Mouse (Mus musculus): ENCODE measurements around the gene Crocc2. TPM values are rescaled to one million over a fixed set of nuclear protein-coding genes. Genes with fewer than 3 reads are reported as not detected.

Crocc2 gene
- total and polyA plus RNA-seq, 3 experiments, result 0.09 to 0.35 TPM; not detected in 1

- Histone ChIP-seq H3K36me3 (ENCODE audit: control insufficient read depth, insufficient read depth, low read length) (no peaks in the 10 kb centered on the region), H3K4me1 (ENCODE audit: control insufficient read depth, insufficient read depth, low read length) (no peaks in the 10 kb centered on the region), H3K9ac (ENCODE audit: low read depth, low read length) (no peak overlapping the region), H3K79me2 (replicated peaks; ENCODE audit: control insufficient read depth, insufficient read depth, low read length) (no peaks in the 10 kb centered on the region), H3K4me3 (no peak overlapping the region), H3K27me3 (ENCODE audit: control insufficient read depth, insufficient read depth, low read length) (no peaks in the 10 kb centered on the region), H3K27ac (no peak overlapping the region)
- 55% methylated on average over 2 of the region's 2 CpGs for WGBS
- intact Hi-C loops (cut with DNase I), result no loop called here
- no peak for DNase-seq
- TF ChIP-seq EP300 (IDR thresholded peaks at IDR 0.05; ENCODE audit: insufficient read depth, low read depth, low read length) (no peak), POLR2A (IDR thresholded peaks at IDR 0.05; ENCODE audit: insufficient read depth, low read depth, low read length) (no peak), CTCF (IDR thresholded peaks at IDR 0.05) (no peak)
These were observed 84.1 kb downstream of the Crocc2 start for GRCm38 (mm10) chr1:93252586-93252985.

GRCm38 (mm10) chr1:93255761-93256160 is 87.2 kb downstream of the Crocc2 start:
- intact Hi-C loops (cut with DNase I), result no loop called here
- no peaks in the 10 kb centered on the region for H3K4me1 ChIP-seq (ENCODE audit: control insufficient read depth, insufficient read depth, low read length)
- H3K27me3 ChIP-seq (ENCODE audit: control insufficient read depth, insufficient read depth, low read length), result no peaks in the 10 kb centered on the region
- DNase-seq, result no peak
- H3K9ac ChIP-seq (ENCODE audit: low read depth, low read length), result no peak overlapping the region
- TF ChIP-seq EP300 (IDR thresholded peaks at IDR 0.05; ENCODE audit: insufficient read depth, low read depth, low read length), result no peak
- no peak for TF ChIP-seq CTCF (IDR thresholded peaks at IDR 0.05)
- TF ChIP-seq POLR2A (IDR thresholded peaks at IDR 0.05; ENCODE audit: insufficient read depth, low read depth, low read length), result no peak
- H3K79me2 ChIP-seq (replicated peaks; ENCODE audit: control insufficient read depth, insufficient read depth, low read length), result no peaks in the 10 kb centered on the region
- H3K4me3 ChIP-seq, result no peak overlapping the region
- H3K36me3 ChIP-seq (ENCODE audit: control insufficient read depth, insufficient read depth, low read length), result no peaks in the 10 kb centered on the region
- H3K27ac ChIP-seq, result no peak overlapping the region
- WGBS, result 87% methylated on average over 7 of the region's 7 CpGs

- TF ChIP-seq EP300 (IDR thresholded peaks at IDR 0.05; ENCODE audit: insufficient read depth, low read depth, low read length) (no peak), CTCF (IDR thresholded peaks at IDR 0.05) (no peak), POLR2A (IDR thresholded peaks at IDR 0.05; ENCODE audit: insufficient read depth, low read depth, low read length) (no peak)
- Histone ChIP-seq H3K4me1 (ENCODE audit: control insufficient read depth, insufficient read depth, low read length) (no peaks in the 10 kb centered on the region), H3K27ac (no peak overlapping the region), H3K79me2 (replicated peaks; ENCODE audit: control insufficient read depth, insufficient read depth, low read length) (no peaks in the 10 kb centered on the region), H3K9ac (ENCODE audit: low read depth, low read length) (no peak overlapping the region), H3K27me3 (ENCODE audit: control insufficient read depth, insufficient read depth, low read length) (no peaks in the 10 kb centered on the region), H3K4me3 (no peak overlapping the region), H3K36me3 (ENCODE audit: control insufficient read depth, insufficient read depth, low read length) (no peaks in the 10 kb centered on the region)
- DNase-seq, result no peak
- intact Hi-C loops (cut with DNase I), result no loop called here
- 81% methylated on average over 1 of the region's 1 CpGs for WGBS
These were observed 89.0 kb downstream of the Crocc2 start for GRCm38 (mm10) chr1:93257560-93257959.

GRCm38 (mm10) chr1:93267207-93267606 is 98.7 kb downstream of the Crocc2 start:
- intact Hi-C loops (cut with DNase I), result no loop called here
- 40% methylated on average over 3 of the region's 3 CpGs for WGBS
- DNase-seq, result peak in 1 of 2 experiments; percentile 14

GRCm38 (mm10) chr1:93268246-93268645 is 99.7 kb downstream of the Crocc2 start:
- Histone ChIP-seq H3K4me1 (ENCODE audit: control insufficient read depth, insufficient read depth, low read length) (no peaks in the 10 kb centered on the region), H3K4me3 (no peak overlapping the region), H3K36me3 (ENCODE audit: control insufficient read depth, insufficient read depth, low read length) (no peaks in the 10 kb centered on the region), H3K27ac (no peak overlapping the region), H3K79me2 (replicated peaks; ENCODE audit: control insufficient read depth, insufficient read depth, low read length) (no peaks in the 10 kb centered on the region), H3K27me3 (ENCODE audit: control insufficient read depth, insufficient read depth, low read length) (no peaks in the 10 kb centered on the region), H3K9ac (ENCODE audit: low read depth, low read length) (no peak overlapping the region)
- TF ChIP-seq CTCF (IDR thresholded peaks at IDR 0.05), result no peak
- TF ChIP-seq POLR2A (IDR thresholded peaks at IDR 0.05; ENCODE audit: insufficient read depth, low read depth, low read length), result no peak
- no peak for TF ChIP-seq EP300 (IDR thresholded peaks at IDR 0.05; ENCODE audit: insufficient read depth, low read depth, low read length)
- no peak for DNase-seq
- WGBS, result 76% methylated on average over 2 of the region's 2 CpGs
- intact Hi-C loops (cut with DNase I), result no loop called here

More at GRCm38 (mm10) chr1:93267207-93267606, 98.7 kb downstream of the Crocc2 start:
- Histone ChIP-seq H3K36me3 (ENCODE audit: control insufficient read depth, insufficient read depth, low read length) (no peaks in the 10 kb centered on the region), H3K27me3 (ENCODE audit: control insufficient read depth, insufficient read depth, low read length) (no peaks in the 10 kb centered on the region), H3K4me3 (no peak overlapping the region), H3K9ac (ENCODE audit: low read depth, low read length) (no peak overlapping the region), H3K4me1 (ENCODE audit: control insufficient read depth, insufficient read depth, low read length) (no peaks in the 10 kb centered on the region), H3K27ac (no peak overlapping the region), H3K79me2 (replicated peaks; ENCODE audit: control insufficient read depth, insufficient read depth, low read length) (no peaks in the 10 kb centered on the region)
- no peak for TF ChIP-seq CTCF (IDR thresholded peaks at IDR 0.05)
- no peak for TF ChIP-seq POLR2A (IDR thresholded peaks at IDR 0.05; ENCODE audit: insufficient read depth, low read depth, low read length)
- no peak for TF ChIP-seq EP300 (IDR thresholded peaks at IDR 0.05; ENCODE audit: insufficient read depth, low read depth, low read length)

GRCm38 (mm10) chr1:93270516-93271240 is 102.2 kb downstream of the Crocc2 start:
- TF ChIP-seq EP300 (IDR thresholded peaks at IDR 0.05; ENCODE audit: insufficient read depth, low read depth, low read length) (no peak), POLR2A (IDR thresholded peaks at IDR 0.05; ENCODE audit: insufficient read depth, low read depth, low read length) (no peak), CTCF (IDR thresholded peaks at IDR 0.05) (no peak)
- H3K4me3 ChIP-seq, result no peak overlapping the region
- WGBS, result 71% methylated on average over 3 of the region's 3 CpGs

More at GRCm38 (mm10) chr1:93270516-93271240, 102.2 kb downstream of the Crocc2 start:
- Histone ChIP-seq H3K27me3 (ENCODE audit: control insufficient read depth, insufficient read depth, low read length) (no peaks in the 10 kb centered on the region), H3K4me1 (ENCODE audit: control insufficient read depth, insufficient read depth, low read length) (no peaks in the 10 kb centered on the region), H3K36me3 (ENCODE audit: control insufficient read depth, insufficient read depth, low read length) (no peaks in the 10 kb centered on the region), H3K27ac (no peak overlapping the region), H3K79me2 (replicated peaks; ENCODE audit: control insufficient read depth, insufficient read depth, low read length) (no peaks in the 10 kb centered on the region), H3K9ac (ENCODE audit: low read depth, low read length) (no peak overlapping the region)
- intact Hi-C loops (cut with DNase I), result no loop called here
- DNase-seq, result peak in 1 of 2 experiments; percentile 9

Data from heart, adult 2 months (tissue).